Mouse (Mus musculus): ENCODE measurements around the gene Cyp2d9. TPM values are rescaled to one million over a fixed set of nuclear protein-coding genes. Genes with fewer than 3 reads are reported as not detected.

Gene Cyp2d9
- total and polyA plus RNA-seq, 3 experiments, result 0.16 TPM; not detected in 2

GRCm38 (mm10) chr15:82402741-82403140 is 30.5 kb upstream of the Cyp2d9 start:
- H3K79me2 ChIP-seq (replicated peaks; ENCODE audit: control insufficient read depth, insufficient read depth, low read length), result no peaks in the 10 kb centered on the region
- no peak overlapping the region for H3K27ac ChIP-seq
- WGBS, result 87% methylated on average over 6 of the region's 6 CpGs
- intact Hi-C loops (cut with DNase I), result no loop called here
- no peaks in the 10 kb centered on the region for H3K27me3 ChIP-seq (ENCODE audit: control insufficient read depth, insufficient read depth, low read length)
- TF ChIP-seq POLR2A (IDR thresholded peaks at IDR 0.05; ENCODE audit: insufficient read depth, low read depth, low read length), result no peak
- no peak for TF ChIP-seq CTCF (IDR thresholded peaks at IDR 0.05)
- TF ChIP-seq EP300 (IDR thresholded peaks at IDR 0.05; ENCODE audit: insufficient read depth, low read depth, low read length), result no peak
- no peak for DNase-seq
- no peaks in the 10 kb centered on the region for H3K36me3 ChIP-seq (ENCODE audit: control insufficient read depth, insufficient read depth, low read length)
- H3K9ac ChIP-seq (ENCODE audit: low read depth, low read length), result no peak overlapping the region
- H3K4me1 ChIP-seq (ENCODE audit: control insufficient read depth, insufficient read depth, low read length), result no peaks in the 10 kb centered on the region
- no peak overlapping the region for H3K4me3 ChIP-seq

DNA sequence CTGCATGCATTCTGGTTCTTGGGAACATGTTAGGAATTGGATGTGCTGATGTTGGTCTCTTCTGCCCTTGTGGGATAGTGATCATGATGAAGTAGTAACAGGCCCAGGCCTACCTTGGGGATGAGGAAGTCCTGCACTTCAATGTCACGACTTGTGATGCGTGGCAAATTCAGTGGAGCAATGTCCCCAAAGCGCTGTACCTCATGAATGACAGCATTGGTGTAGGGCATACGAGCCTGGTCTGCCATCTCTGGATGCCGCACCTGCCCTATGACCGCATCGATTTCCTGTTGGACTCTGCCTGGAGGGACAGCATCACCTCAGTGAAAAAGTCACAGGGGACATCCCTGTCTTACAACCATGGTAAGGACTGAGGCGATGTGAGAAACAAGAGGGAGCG is 29.6 kb upstream of the Cyp2d9 start:
- 93% methylated on average over 9 of the region's 9 CpGs for WGBS
- Histone ChIP-seq H3K4me3 (no peak overlapping the region), H3K27ac (no peak overlapping the region), H3K4me1 (ENCODE audit: control insufficient read depth, insufficient read depth, low read length) (no peaks in the 10 kb centered on the region), H3K27me3 (ENCODE audit: control insufficient read depth, insufficient read depth, low read length) (no peaks in the 10 kb centered on the region), H3K36me3 (ENCODE audit: control insufficient read depth, insufficient read depth, low read length) (no peaks in the 10 kb centered on the region), H3K79me2 (replicated peaks; ENCODE audit: control insufficient read depth, insufficient read depth, low read length) (no peaks in the 10 kb centered on the region), H3K9ac (ENCODE audit: low read depth, low read length) (no peak overlapping the region)
- intact Hi-C loops (cut with DNase I), result no loop called here
- DNase-seq, result no peak
- TF ChIP-seq CTCF (IDR thresholded peaks at IDR 0.05) (no peak), EP300 (IDR thresholded peaks at IDR 0.05; ENCODE audit: insufficient read depth, low read depth, low read length) (no peak), POLR2A (IDR thresholded peaks at IDR 0.05; ENCODE audit: insufficient read depth, low read depth, low read length) (no peak)

DNA sequence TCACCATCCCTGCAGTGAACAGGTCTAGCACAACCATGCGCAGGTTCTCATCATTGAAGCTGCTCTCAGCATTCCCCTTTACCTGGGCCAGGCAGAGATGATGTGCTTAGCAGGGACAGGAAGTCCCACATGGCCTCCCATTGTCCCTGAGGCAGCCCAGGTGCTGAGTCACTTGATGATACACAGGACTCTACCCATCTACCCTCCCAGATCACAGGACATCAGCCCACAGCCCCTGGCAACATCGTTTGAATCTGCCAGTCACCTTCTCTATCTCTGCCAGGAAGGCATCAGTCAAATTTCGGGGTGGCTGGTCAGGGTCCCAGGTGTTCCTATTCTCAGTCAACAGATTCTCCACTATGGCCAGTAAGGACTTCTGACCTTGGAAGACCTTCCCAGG is 29.1 kb upstream of the Cyp2d9 start:
- Histone ChIP-seq H3K4me3 (no peak overlapping the region), H3K4me1 (ENCODE audit: control insufficient read depth, insufficient read depth, low read length) (no peaks in the 10 kb centered on the region), H3K27ac (no peak overlapping the region), H3K9ac (ENCODE audit: low read depth, low read length) (no peak overlapping the region), H3K27me3 (ENCODE audit: control insufficient read depth, insufficient read depth, low read length) (no peaks in the 10 kb centered on the region), H3K36me3 (ENCODE audit: control insufficient read depth, insufficient read depth, low read length) (no peaks in the 10 kb centered on the region), H3K79me2 (replicated peaks; ENCODE audit: control insufficient read depth, insufficient read depth, low read length) (no peaks in the 10 kb centered on the region)
- DNase-seq, result no peak
- TF ChIP-seq CTCF (IDR thresholded peaks at IDR 0.05) (no peak), EP300 (IDR thresholded peaks at IDR 0.05; ENCODE audit: insufficient read depth, low read depth, low read length) (no peak), POLR2A (IDR thresholded peaks at IDR 0.05; ENCODE audit: insufficient read depth, low read depth, low read length) (no peak)
- intact Hi-C loops (cut with DNase I), result no loop called here
- 77% methylated on average over 3 of the region's 3 CpGs for WGBS

DNA sequence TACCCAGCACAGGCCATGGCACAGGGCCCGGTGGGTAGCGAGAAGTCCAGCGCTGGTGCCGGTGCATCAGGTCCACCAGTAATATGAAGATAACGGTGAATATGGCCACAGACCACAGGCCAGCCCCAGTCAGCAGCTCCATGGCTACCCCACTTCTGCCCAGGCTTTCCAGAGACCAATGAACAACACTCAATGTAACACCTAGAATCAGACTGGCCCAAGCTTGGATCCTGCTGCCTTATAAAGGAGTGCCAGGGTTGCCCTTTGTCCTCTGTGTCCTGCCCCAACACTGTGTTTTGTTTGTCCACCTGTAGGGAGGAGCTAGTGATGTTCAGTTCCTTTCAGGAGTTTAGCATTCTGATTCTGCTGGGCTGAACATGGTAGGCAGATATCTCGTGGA is 26.3 kb upstream of the Cyp2d9 start, which contains the start of gene Cyp2d10:
TSS of gene Cyp2d10 (minus strand) at position 215 of the 400 bp plus-strand sequence.
- no peaks in the 10 kb centered on the region for H3K27me3 ChIP-seq (ENCODE audit: control insufficient read depth, insufficient read depth, low read length)
- TF ChIP-seq CTCF (IDR thresholded peaks at IDR 0.05), result no peak
- TF ChIP-seq EP300 (IDR thresholded peaks at IDR 0.05; ENCODE audit: insufficient read depth, low read depth, low read length), result no peak
- no peak for TF ChIP-seq POLR2A (IDR thresholded peaks at IDR 0.05; ENCODE audit: insufficient read depth, low read depth, low read length)
- WGBS, result 92% methylated on average over 6 of the region's 6 CpGs

GRCm38 (mm10) chr15:82407536-82407935 is 25.7 kb upstream of the Cyp2d9 start:
- H3K27me3 ChIP-seq (ENCODE audit: control insufficient read depth, insufficient read depth, low read length), result no peaks in the 10 kb centered on the region
- H3K79me2 ChIP-seq (replicated peaks; ENCODE audit: control insufficient read depth, insufficient read depth, low read length), result no peaks in the 10 kb centered on the region
- intact Hi-C loops (cut with DNase I), result no loop called here
- WGBS, result 85% methylated on average over 4 of the region's 4 CpGs
- H3K27ac ChIP-seq, result no peak overlapping the region
- no peaks in the 10 kb centered on the region for H3K36me3 ChIP-seq (ENCODE audit: control insufficient read depth, insufficient read depth, low read length)
- DNase-seq, result no peak
- H3K4me1 ChIP-seq (ENCODE audit: control insufficient read depth, insufficient read depth, low read length), result no peaks in the 10 kb centered on the region
- H3K4me3 ChIP-seq, result no peak overlapping the region
- TF ChIP-seq POLR2A (IDR thresholded peaks at IDR 0.05; ENCODE audit: insufficient read depth, low read depth, low read length) (no peak), CTCF (IDR thresholded peaks at IDR 0.05) (no peak), EP300 (IDR thresholded peaks at IDR 0.05; ENCODE audit: insufficient read depth, low read depth, low read length) (no peak)
- no peak overlapping the region for H3K9ac ChIP-seq (ENCODE audit: low read depth, low read length)

More for the DNA sequence above, 26.3 kb upstream of the Cyp2d9 start, which contains the start of gene Cyp2d10:
- Histone ChIP-seq H3K36me3 (ENCODE audit: control insufficient read depth, insufficient read depth, low read length) (no peaks in the 10 kb centered on the region), H3K4me3 (no peak within 1 kb of the TSS), H3K4me1 (ENCODE audit: control insufficient read depth, insufficient read depth, low read length) (no peaks in the 10 kb centered on the region), H3K27ac (no peak within 1 kb of the TSS), H3K9ac (ENCODE audit: low read depth, low read length) (no peak within 1 kb of the TSS), H3K79me2 (replicated peaks; ENCODE audit: control insufficient read depth, insufficient read depth, low read length) (no peaks in the 10 kb centered on the region)
- intact Hi-C loops (cut with DNase I), result no loop called here
- DNase-seq, result no peak

DNA sequence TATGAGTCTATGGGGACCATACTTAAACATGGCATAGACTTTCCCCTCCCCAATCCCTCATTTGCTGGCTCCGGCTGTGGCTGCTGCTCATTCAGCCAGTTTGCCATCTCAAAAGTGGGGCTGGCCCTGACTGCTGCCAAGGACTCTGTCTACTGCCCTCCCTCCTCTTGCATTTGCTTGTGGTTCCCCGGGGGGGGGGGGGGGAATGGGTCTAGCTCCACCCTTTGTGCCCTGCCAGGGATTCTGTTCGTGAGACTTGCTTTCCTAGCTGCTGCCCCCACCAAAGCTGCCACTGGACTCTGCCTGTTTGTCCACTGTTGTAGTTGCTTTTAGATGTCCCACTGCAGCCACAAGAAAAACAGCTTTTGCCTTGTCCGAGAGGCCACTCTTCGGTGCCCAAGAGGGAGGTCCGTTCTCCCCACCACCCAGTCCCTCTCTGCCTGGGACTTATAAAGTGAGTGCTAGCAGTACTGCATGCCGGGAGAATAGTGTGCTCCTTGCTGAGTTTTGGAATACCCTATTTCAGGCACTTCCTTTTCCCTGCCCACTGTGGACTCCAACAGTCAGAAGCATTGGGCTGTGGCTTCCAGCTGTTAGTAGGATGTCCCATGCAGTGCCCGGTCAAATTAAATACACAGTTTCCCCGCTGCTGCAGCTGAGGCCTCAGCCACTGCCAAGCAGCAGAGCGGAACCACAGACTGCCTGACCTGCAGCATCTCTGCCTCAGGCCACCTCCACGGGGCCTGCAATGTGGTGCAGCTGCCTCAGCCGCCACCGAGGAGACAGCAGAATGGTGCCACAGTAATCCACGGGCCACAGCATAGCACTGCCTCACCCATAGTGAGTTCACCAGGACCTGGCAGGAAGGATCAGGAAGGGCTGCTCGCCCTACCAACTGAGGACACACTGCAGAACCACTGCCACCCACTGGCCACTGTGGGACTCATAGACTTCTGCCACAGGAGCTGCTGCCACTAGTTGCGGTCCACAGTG is 16.1 kb upstream of the Cyp2d9 start:
- Histone ChIP-seq H3K27me3 (ENCODE audit: control insufficient read depth, insufficient read depth, low read length) (no peaks in the 10 kb centered on the region), H3K36me3 (ENCODE audit: control insufficient read depth, insufficient read depth, low read length) (no peaks in the 10 kb centered on the region), H3K79me2 (replicated peaks; ENCODE audit: control insufficient read depth, insufficient read depth, low read length) (no peaks in the 10 kb centered on the region), H3K4me1 (ENCODE audit: control insufficient read depth, insufficient read depth, low read length) (peaks cover 2% of the 10 kb centered on the region; the same call in 1 of the 2 replicates), H3K9ac (ENCODE audit: low read depth, low read length) (peak overlapping the region; percentile 76), H3K27ac (peak overlapping the region; percentile 69), H3K4me3 (peak overlapping the region; percentile 43; the same call in 1 of the 2 replicates)
- intact Hi-C loops (cut with DNase I), result loop anchor here (1.0 to 2.0 kb wide), 3 partner anchors 36 to 151 kb away; partner anchors contain the start of gene Ndufa6
- TF ChIP-seq EP300 (IDR thresholded peaks at IDR 0.05; ENCODE audit: insufficient read depth, low read depth, low read length) (peak; percentile 97), CTCF (IDR thresholded peaks at IDR 0.05) (peak; percentile 98), POLR2A (IDR thresholded peaks at IDR 0.05; ENCODE audit: insufficient read depth, low read depth, low read length) (peak; percentile 70; the same call in 1 of the 2 replicates)
- DNase-seq, result peak; percentile 89
- 29% methylated on average over 16 of the region's 16 CpGs for WGBS
